Mouse (Mus musculus) adrenal gland, adult 10 weeks (tissue): ENCODE results near the gene Cebpa. TPM values are rescaled to one million over a fixed set of nuclear protein-coding genes. Genes with fewer than 3 reads are reported as not detected.

Experiments
- polyA plus RNA-seq: library from polyadenylated mRNA; stranded (reverse); fragments of 350-450 nt; fragmentation: Illumina TruSeq; extraction: RNeasy Lipid Tissue Mini Kit (QIAGEN cat#74804); gene quantifications from one replicate; pipeline ENCODE4 v1.2.3, GENCODE M21; 2014; ENCODE audit warnings: low read depth, low replicate concordance

The Cebpa gene
- polyA plus RNA-seq = 17.2 TPM

DNA sequence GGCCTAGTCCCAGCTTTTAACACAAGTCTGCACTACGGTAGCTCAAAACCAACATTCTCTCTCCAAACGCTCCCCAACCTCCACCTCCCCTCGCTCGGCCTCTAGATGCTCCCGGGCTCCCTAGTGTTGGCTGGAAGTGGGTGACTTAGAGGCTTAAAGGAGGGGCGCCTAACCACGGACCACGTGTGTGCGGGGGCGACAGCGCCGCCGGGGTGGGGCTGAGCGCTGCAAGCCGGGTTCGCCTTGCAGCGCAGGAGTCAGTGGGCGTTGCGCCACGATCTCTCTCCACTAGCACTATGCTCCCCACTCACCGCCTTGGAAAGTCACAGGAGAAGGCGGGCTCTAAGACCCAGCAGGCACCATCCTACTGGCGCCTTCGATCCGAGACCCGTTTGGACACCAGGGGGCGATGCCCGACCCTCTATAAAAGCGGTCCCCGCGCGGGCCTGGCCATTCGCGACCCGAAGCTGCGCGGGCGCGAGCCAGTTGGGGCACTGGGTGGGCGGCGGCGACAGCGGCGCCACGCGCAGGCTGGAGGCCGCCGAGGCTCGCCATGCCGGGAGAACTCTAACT lies at the start of gene Cebpa:
TSS of gene Cebpa (plus strand) at position 453 of the 573 bp plus-strand sequence.

Other genes starting within 250 kb of the Cebpa start
- 17.5 TPM for gene Pepd, start 206.9 kb upstream of the Cebpa start, polyA plus RNA-seq
- gene Cebpg, start 62.7 kb upstream of the Cebpa start, polyA plus RNA-seq = 75.6 TPM
- 0.87 TPM for gene Slc7a10, start 67.1 kb downstream of the Cebpa start, polyA plus RNA-seq
- 0.99 TPM for gene Lrp3, start 96.2 kb downstream of the Cebpa start, polyA plus RNA-seq
- 12.3 TPM for gene Gpatch1, start 199.1 kb downstream of the Cebpa start, polyA plus RNA-seq
- gene Rhpn2, start 214.9 kb downstream of the Cebpa start, polyA plus RNA-seq = 2.3 TPM